Mouse (Mus musculus) limb, embryonic 12.5 days (tissue): ENCODE data around the gene Syngr2. TPM values are rescaled to one million over a fixed set of nuclear protein-coding genes. Genes with fewer than 3 reads are reported as not detected.

Experiments
- ATAC-seq: fragments of 200-750 bp; cut with Nextera tagmentation; 2 replicates; pipeline ENCODE4 v1.8.0; 2017; ENCODE audit warnings: low read depth, moderate TSS enrichment; ENCODE audit not compliant: insufficient number of reproducible peaks, insufficient read depth, low FRiP score, low TSS enrichment
- H3K27ac ChIP-seq: fragments of 300-500 bp; sonication (generic); 2 replicates; pipeline ENCODE4 v1.5.1; 2016; ENCODE audit warnings: mild to moderate bottlenecking, moderate library complexity
- H3K27me3 ChIP-seq: fragments of 300-500 bp; sonication (generic); 2 replicates; pipeline ENCODE4 v1.6.1; 2016; ENCODE audit warnings: mild to moderate bottlenecking, moderate library complexity
- H3K36me3 ChIP-seq: fragments of 300-500 bp; sonication (generic); 2 replicates; pipeline ENCODE4 v1.6.1; 2016; ENCODE audit warnings: mild to moderate bottlenecking, moderate library complexity
- H3K4me1 ChIP-seq: fragments of 300-500 bp; sonication (generic); replicated peaks from 2 replicates; pipeline ENCODE4 v1.6.1; 2016
- H3K4me2 ChIP-seq: fragments of 300-500 bp; sonication (generic); 2 replicates; pipeline ENCODE4 v1.6.1; 2016; ENCODE audit warnings: mild to moderate bottlenecking, moderate library complexity
- H3K4me3 ChIP-seq: fragments of 300-500 bp; sonication (generic); replicated peaks from 2 replicates; pipeline ENCODE4 v1.5.1; 2016; ENCODE audit warnings: mild to moderate bottlenecking
- H3K9ac ChIP-seq: fragments of 300-500 bp; sonication (generic); replicated peaks from 2 replicates; pipeline ENCODE4 v1.6.1; 2016; ENCODE audit warnings: mild to moderate bottlenecking, moderate library complexity
- H3K9me3 ChIP-seq: fragments of 300-500 bp; sonication (generic); 2 replicates; pipeline ENCODE4 v1.6.1; 2016; ENCODE audit warnings: mild to moderate bottlenecking, moderate library complexity
- WGBS: fragments of 180-500 bp; shearing (Covaris S2); methylation state at CpG from one replicate; pipeline ENCODE4 v1.1.7; 2016; 5-methylcytosine and 5-hydroxymethylcytosine counted together
- polyA plus RNA-seq: library from polyadenylated mRNA; unstranded; fragments of >200 nt; fragmentation: Nextera tagmentation; extraction: Ambion mirVana; gene quantifications from 2 replicates; pipeline ENCODE4 v1.2.1, GENCODE M21; 2016

The Syngr2 gene
- polyA plus RNA-seq, 1 experiment from 2014 or later = 27.6 TPM

DNA sequence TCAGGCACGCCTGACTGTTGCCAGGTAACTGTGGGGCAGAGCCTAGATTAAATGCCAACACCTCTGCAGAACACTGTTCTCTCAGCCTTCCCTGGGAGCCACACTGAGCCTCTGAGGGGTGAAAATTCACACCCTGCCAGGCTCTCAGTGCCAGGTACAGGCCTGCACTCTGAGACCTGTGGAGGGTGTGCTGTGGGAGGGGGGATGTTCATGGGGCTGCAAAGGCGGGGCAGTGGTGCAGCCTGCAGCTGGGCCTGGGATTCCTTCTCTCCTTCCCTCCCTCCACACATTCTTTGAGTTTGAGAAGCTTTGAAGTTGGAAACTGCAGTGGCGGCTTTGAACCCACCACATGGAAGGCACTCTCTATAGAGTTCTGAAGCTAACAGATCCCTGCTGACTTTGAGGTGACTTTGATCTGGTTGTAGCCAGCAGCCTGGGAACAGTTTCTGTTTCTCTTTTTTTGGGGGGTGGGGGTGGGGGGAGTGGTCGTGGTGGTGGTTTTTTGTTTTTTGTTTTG, 15.4 kb upstream of the Syngr2 start:
- Histone ChIP-seq H3K27ac (no peak overlapping the region), H3K4me2 (no peak overlapping the region), H3K4me3 (no peak overlapping the region), H3K36me3 (no peaks in the 10 kb centered on the region), H3K9me3 (no peaks in the 10 kb centered on the region), H3K4me1 (peaks cover 35% of the 10 kb centered on the region), H3K9ac (no peak overlapping the region), H3K27me3 (peaks cover 14% of the 10 kb centered on the region)
- no peak for ATAC-seq
- 33% methylated on average over 4 of the region's 4 CpGs for WGBS

DNA sequence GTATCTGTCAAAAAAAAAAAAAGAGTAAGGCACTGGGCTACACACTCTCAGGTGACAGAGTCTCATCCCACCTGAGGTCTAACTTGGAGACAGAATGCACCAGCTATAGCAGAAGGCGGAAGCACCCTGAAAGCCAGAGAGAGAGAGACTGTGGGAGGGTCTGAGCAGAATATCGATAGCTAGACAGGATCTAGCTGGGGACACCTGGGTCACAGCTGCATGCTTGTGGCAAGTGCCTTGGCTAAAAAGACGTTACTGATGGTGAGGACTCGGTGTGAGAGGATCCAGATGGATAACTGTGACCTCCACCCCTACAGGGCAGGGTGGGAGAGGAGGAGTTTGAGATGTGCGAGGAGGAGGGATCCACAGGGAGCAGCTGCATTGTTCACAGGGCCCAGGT, 12.5 kb upstream of the Syngr2 start:
- 33% methylated on average over 5 of the region's 5 CpGs for WGBS
- Histone ChIP-seq H3K9me3 (no peaks in the 10 kb centered on the region), H3K36me3 (no peaks in the 10 kb centered on the region), H3K9ac (no peak overlapping the region), H3K27ac (no peak overlapping the region), H3K4me3 (no peak overlapping the region), H3K4me2 (no peak overlapping the region), H3K4me1 (peaks cover 23% of the 10 kb centered on the region), H3K27me3 (peaks cover 6% of the 10 kb centered on the region)
- no peak for ATAC-seq

DNA sequence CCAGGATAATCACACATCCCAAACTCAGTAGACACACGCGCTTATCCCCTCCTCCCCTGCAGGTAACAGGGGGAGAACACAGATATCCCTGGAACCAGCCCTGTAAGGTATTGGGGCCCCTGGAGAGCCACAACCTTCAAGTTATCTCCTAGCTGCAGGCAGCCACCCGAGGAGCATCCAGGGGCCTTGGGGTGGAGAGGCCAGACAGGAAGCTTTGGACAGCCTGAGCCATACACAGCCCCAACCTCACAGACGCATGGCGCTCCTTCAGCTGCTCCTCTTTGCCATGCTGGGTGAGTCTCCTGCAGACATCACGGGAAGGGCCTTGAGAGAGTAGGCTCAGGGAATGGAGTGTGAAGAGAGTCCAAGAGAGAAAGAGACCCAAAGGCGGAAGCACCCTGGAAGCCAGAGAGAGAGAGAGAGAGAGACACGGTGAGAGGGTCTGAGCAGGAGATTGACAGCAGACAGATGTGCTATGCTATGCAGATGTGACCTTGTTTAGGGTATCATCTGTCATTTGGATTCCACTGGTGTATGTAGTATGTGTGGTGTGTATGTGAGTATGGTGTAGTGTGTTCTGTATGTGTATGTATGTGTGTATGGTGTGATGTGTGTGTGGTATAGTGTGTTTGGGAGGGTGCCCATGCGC, 11.8 kb upstream of the Syngr2 start, which contains the start of gene 6030468B19Rik:
Gene 6030468B19Rik (plus strand): TSS at position 150 of the 649 bp plus-strand sequence.
- no peak within 1 kb of the TSS for H3K4me3 ChIP-seq
- peaks cover 17% of the 10 kb centered on the region for H3K4me1 ChIP-seq
- peaks cover 6% of the 10 kb centered on the region for H3K27me3 ChIP-seq
- no peak within 1 kb of the TSS for H3K27ac ChIP-seq
- H3K4me2 ChIP-seq = no peak within 1 kb of the TSS
- peak within 1 kb of the TSS; percentile 40; the same call in 1 of the 2 replicates for H3K9ac ChIP-seq
- no peak for ATAC-seq
- no peaks in the 10 kb centered on the region for H3K9me3 ChIP-seq
- 52% methylated on average over 9 of the region's 9 CpGs for WGBS
- H3K36me3 ChIP-seq = no peaks in the 10 kb centered on the region

DNA sequence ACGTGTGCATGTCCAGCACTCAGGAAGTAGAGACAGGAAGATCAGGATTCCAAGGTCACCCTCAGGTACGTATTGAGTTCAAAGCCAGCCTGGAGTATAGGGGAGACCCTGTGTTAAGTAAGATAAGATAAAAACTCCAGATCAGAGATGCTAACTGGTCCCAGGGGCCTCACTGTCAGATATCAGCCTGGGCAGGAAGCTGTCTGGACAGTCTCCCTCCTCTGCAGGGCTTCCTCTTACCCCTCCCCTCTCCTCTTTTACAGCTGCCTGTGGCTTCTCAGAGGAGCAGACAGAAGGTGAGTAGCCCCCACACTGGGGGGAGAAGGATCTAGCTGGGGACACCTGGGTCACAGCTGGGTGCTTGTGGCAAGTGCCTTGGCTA, 11.3 kb upstream of the Syngr2 start:
- Histone ChIP-seq H3K9me3 (no peaks in the 10 kb centered on the region), H3K4me3 (no peak overlapping the region), H3K27ac (no peak overlapping the region), H3K4me2 (no peak overlapping the region), H3K27me3 (peaks cover 5% of the 10 kb centered on the region), H3K9ac (peak overlapping the region; percentile 40; the same call in 1 of the 2 replicates), H3K36me3 (no peaks in the 10 kb centered on the region), H3K4me1 (peaks cover 16% of the 10 kb centered on the region)
- no peak for ATAC-seq
- 43% methylated on average over 2 of the region's 2 CpGs for WGBS

- Histone ChIP-seq H3K27ac (no peak overlapping the region), H3K4me3 (no peak overlapping the region), H3K9me3 (no peaks in the 10 kb centered on the region), H3K4me2 (no peak overlapping the region), H3K4me1 (peaks cover 13% of the 10 kb centered on the region), H3K36me3 (no peaks in the 10 kb centered on the region), H3K9ac (no peak overlapping the region), H3K27me3 (peaks cover 4% of the 10 kb centered on the region; the same call in 1 of the 2 replicates)
- 65% methylated on average over 5 of the region's 5 CpGs for WGBS
- no peak for ATAC-seq
These were observed 10.3 kb upstream of the Syngr2 start for GRCm38 (mm10) chr11:117799174-117799573.

DNA sequence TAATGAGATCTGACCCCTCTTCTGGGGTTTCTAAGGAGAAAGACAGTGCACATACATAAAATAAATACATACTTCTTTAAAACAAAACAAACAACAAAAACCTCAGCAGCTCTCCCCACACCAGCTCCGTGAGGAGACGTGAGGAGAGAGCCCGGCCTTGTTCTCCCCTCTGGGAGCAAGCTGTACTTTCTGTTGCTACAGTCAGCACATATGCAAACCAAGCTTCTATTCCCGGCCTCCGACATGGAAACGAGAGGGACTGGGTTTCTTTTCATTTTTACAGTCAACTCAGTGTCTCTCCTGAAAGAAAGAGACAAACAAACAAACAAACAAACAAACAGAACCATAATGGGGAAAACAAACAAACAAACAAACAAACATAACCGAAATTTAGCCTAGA, 9.4 kb upstream of the Syngr2 start:
- Histone ChIP-seq H3K4me2 (no peak overlapping the region), H3K9ac (no peak overlapping the region), H3K27ac (no peak overlapping the region), H3K36me3 (no peaks in the 10 kb centered on the region), H3K4me1 (peaks cover 12% of the 10 kb centered on the region), H3K4me3 (no peak overlapping the region), H3K9me3 (no peaks in the 10 kb centered on the region), H3K27me3 (peaks cover 4% of the 10 kb centered on the region; the same call in 1 of the 2 replicates)
- 83% methylated on average over 7 of the region's 7 CpGs for WGBS
- ATAC-seq = no peak

DNA sequence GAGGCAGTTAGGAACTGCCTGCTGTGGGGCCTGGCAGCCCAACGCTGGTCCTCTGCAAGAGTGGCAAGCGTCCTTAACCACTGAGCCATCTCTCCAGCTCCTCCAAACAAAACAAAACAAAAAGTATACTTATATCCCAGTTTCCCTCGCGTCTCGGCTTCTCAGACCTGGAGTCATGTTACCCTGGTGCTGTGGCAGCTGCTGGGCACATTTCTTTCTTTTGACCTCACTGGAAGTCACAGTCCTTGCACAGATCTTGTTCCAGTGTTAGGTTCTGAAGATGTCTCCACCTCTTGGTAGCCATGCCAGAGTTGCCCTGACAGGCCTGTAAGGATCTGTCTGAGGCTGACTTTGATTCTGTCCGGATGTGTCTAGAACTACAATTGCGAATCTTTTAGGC, 7.8 kb upstream of the Syngr2 start:
- ATAC-seq = no peak
- no peak overlapping the region for H3K4me2 ChIP-seq
- H3K36me3 ChIP-seq = no peaks in the 10 kb centered on the region
- H3K4me1 ChIP-seq = peaks cover 12% of the 10 kb centered on the region
- 64% methylated on average over 7 of the region's 7 CpGs for WGBS
- no peaks in the 10 kb centered on the region for H3K9me3 ChIP-seq
- H3K27me3 ChIP-seq = peaks cover 4% of the 10 kb centered on the region; the same call in 1 of the 2 replicates
- no peak overlapping the region for H3K4me3 ChIP-seq
- no peak overlapping the region for H3K9ac ChIP-seq
- no peak overlapping the region for H3K27ac ChIP-seq

- WGBS = 86% methylated on average over 3 of the region's 3 CpGs
- H3K4me3 ChIP-seq = no peak overlapping the region
- no peak overlapping the region for H3K4me2 ChIP-seq
- no peaks in the 10 kb centered on the region for H3K36me3 ChIP-seq
- H3K9ac ChIP-seq = no peak overlapping the region
- H3K27ac ChIP-seq = no peak overlapping the region
- peaks cover 8% of the 10 kb centered on the region for H3K4me1 ChIP-seq
- H3K27me3 ChIP-seq = peaks cover 4% of the 10 kb centered on the region; the same call in 1 of the 2 replicates
- ATAC-seq = no peak
- no peaks in the 10 kb centered on the region for H3K9me3 ChIP-seq
These were observed 6.2 kb upstream of the Syngr2 start for GRCm38 (mm10) chr11:117803166-117803688.

GRCm38 (mm10) chr11:117806781-117807180, 2.7 kb upstream of the Syngr2 start:
- Histone ChIP-seq H3K36me3 (peaks cover under 1% of the 10 kb centered on the region; the same call in 1 of the 2 replicates), H3K27ac (no peak overlapping the region), H3K4me2 (no peak overlapping the region), H3K9me3 (no peaks in the 10 kb centered on the region), H3K27me3 (no peaks in the 10 kb centered on the region), H3K4me1 (peaks cover 23% of the 10 kb centered on the region), H3K4me3 (no peak overlapping the region), H3K9ac (no peak overlapping the region)
- 93% methylated on average over 6 of the region's 6 CpGs for WGBS
- ATAC-seq = no peak

DNA sequence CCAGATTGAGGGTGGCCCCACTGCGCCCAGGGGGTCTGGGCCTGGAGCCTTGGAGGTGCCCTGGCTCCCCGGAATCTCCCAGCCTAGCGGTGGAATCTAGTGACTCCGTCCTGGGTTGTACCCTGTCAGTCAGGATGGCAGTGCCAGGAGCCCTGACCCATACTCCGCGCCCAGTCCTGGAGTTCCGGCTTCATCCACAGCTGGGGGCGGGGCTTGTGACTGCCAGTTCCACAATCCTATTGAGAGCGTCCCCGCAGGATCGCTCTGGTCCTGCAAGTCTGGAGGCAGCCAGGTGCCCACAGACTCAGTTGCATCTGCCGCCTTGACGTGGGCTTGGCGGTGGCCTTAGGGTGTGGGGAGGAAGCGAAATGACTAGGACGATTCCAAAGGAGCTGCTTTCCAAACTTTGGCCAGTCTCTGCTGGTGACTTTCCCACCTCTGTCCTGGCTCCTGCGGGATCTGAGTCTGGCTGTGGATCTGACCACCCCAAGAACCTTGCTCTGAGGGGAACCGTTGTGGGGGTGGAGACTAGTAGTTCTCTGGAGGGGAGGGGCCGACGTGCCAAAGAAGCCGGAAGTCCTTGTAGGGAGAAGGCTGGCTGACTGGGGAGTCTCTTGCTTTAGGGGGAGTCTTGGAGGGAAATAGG, 1.1 kb downstream of the Syngr2 start:
- Histone ChIP-seq H3K4me3 (peak overlapping the region; percentile 87), H3K4me2 (peak overlapping the region; percentile 99), H3K27ac (peak overlapping the region; percentile 29; the same call in 1 of the 2 replicates), H3K9ac (peak overlapping the region; percentile 74; the same call in 1 of the 2 replicates), H3K36me3 (peaks cover 38% of the 10 kb centered on the region), H3K4me1 (peaks cover 23% of the 10 kb centered on the region), H3K9me3 (no peaks in the 10 kb centered on the region), H3K27me3 (no peaks in the 10 kb centered on the region)
- ATAC-seq = peak; percentile 71
- WGBS = 1% methylated on average over 21 of the region's 21 CpGs

DNA sequence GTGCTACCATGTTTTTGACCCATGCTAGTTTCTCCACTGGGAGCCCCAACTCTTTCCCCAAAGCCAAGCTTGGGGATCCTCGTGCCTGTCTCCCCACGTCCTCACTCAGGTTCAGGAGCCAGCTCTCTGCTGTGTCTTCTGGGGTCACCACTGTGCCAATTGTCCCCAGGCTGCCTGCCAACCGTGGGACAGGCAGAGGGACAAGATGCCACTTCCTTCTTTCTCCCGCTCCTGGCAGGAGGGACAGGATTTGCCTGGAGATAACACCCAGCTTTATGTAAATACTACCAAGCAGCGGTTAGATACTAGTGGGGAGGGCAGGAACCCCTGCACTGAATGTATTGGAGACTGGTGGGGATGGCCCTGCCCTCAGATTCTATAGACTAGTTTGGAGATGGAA, 4.4 kb downstream of the Syngr2 start:
- Histone ChIP-seq H3K27ac (no peak overlapping the region), H3K4me3 (no peak overlapping the region), H3K9ac (no peak overlapping the region), H3K36me3 (peaks cover 72% of the 10 kb centered on the region), H3K27me3 (no peaks in the 10 kb centered on the region), H3K9me3 (no peaks in the 10 kb centered on the region), H3K4me2 (no peak overlapping the region), H3K4me1 (peaks cover 23% of the 10 kb centered on the region)
- WGBS = 88% methylated on average over 5 of the region's 5 CpGs
- ATAC-seq = no peak
